Mouse (Mus musculus) C2C12 (cell line): Measurements from ENCODE around the gene Mical2.

Experiments
- CTCF ChIP-seq: IDR thresholded peaks from one replicate; pipeline ENCODE4 v1.5.1; 2011; ENCODE audit not compliant: control insufficient read depth, insufficient read depth, insufficient read length
- FOSL1 ChIP-seq: IDR thresholded peaks from one replicate; pipeline ENCODE4 v1.8.0; 2011; ENCODE audit warnings: mild to moderate bottlenecking, low read length; ENCODE audit not compliant: poor library complexity, insufficient read depth, severe bottlenecking

- TF ChIP-seq CTCF: no peak
- TF ChIP-seq FOSL1: no peak
These were observed 190.4 kb downstream of the Mical2 start for GRCm38 (mm10) chr7:112416058-112416526.
